Mouse (Mus musculus) spleen, adult 2 months (tissue): ENCODE measurements around the gene Mrnip.

Experiments used
- CTCF ChIP-seq: fragments of 200-500 bp; IDR thresholded peaks from 2 replicates; pipeline ENCODE4 v1.5.1; 2011; ENCODE audit warnings: mild to moderate bottlenecking, inconsistent platforms; ENCODE audit not compliant: insufficient read depth, insufficient read length, insufficient replicate concordance; ENCODE audit errors: extremely low read depth
- POLR2A ChIP-seq: fragments of 200-500 bp; IDR thresholded peaks from 2 replicates; pipeline ENCODE4 v1.6.1; 2011; ENCODE audit warnings: low read depth, low read length, inconsistent platforms

DNA sequence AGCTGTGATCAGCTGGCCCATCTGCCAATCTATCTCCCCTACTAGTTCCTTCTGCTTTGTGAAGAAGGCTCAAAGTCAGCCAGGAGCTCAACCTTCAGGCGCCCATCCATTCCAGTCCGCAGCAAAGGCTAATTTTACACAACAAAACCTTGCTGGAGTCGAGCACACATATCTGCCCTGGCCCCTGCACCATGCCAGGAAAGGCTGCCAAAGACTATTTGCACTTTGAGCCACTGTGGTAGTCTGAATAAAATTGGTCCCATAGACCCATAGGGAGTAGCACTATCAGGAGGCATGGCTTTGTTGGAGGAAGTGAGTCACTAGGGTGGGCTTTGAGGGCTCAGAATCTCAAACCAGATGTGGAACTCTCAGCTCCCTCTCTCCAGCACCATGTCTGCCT lies 31.2 kb downstream of the Mrnip start:
- TF ChIP-seq CTCF (no peak), POLR2A (no peak)
